16 mouse cellular contexts compared by ENCODE assay signal in the genomic region with DNA sequence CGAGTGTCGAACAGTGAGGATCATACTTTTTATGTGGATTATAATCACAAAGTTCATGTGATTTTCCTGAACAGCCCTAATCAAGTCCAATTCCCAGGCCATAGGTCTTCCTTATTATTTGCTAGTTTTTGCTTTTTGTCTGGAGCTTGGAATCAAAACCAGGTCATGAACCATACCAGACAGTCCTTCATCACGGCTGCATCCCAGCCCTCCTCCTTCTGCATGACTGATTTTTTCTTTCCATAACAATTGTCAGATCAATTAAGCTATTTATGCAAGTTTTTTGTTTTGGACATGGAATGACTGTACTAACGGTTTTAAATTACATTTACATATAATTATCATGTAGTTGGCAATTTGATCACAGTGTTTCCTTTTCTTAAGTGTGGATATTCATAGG.
"Had no signal": no experiment of that assay in that cellular context is flagged by ENCODE, and none has a peak within 500 bp of the region (broad histone marks: within the 10 kb centered on the region; RNA-seq: fewer than 3 reads in every experiment).

No protein-coding gene starts in this region.

- H3K27ac ChIP-seq: neural tube, embryonic 12.5 days; neural tube, embryonic 13.5 days; neural tube, embryonic 15.5 days; stomach, embryonic 15.5 days; stomach, postnatal 0 days had no signal

- H3K36me3 ChIP-seq: neural tube, embryonic 12.5 days; neural tube, embryonic 13.5 days; neural tube, embryonic 15.5 days; stomach, embryonic 15.5 days had no signal

- H3K4me1 ChIP-seq: neural tube, embryonic 12.5 days had no signal

- H3K4me2 ChIP-seq: neural tube, embryonic 12.5 days; neural tube, embryonic 13.5 days; neural tube, embryonic 15.5 days; stomach, embryonic 15.5 days had no signal

- H3K9me3 ChIP-seq: neural tube, embryonic 12.5 days; neural tube, embryonic 13.5 days; neural tube, embryonic 15.5 days; stomach, embryonic 15.5 days had no signal

- H3K9ac ChIP-seq: neural tube, embryonic 12.5 days; neural tube, embryonic 13.5 days; neural tube, embryonic 15.5 days; stomach, embryonic 15.5 days had no signal

- H3K4me3 ChIP-seq: neural tube, embryonic 12.5 days; neural tube, embryonic 13.5 days; neural tube, embryonic 15.5 days; stomach, embryonic 15.5 days had no signal

- DNase-seq: right cerebral cortex, adult 18-20 months; right cerebral cortex, postnatal 14 days; right cerebral cortex, postnatal 25 days; right cerebral cortex, postnatal 4 days; spleen, adult 18-20 months; thymus, adult 18-20 months; thymus, adult 2 months; thymus, postnatal 14 days; thymus, postnatal 25 days; thymus, postnatal 36 days; thymus, postnatal 4 days had no signal

- H3K27me3 ChIP-seq: neural tube, embryonic 12.5 days; neural tube, embryonic 13.5 days; neural tube, embryonic 15.5 days; stomach, embryonic 15.5 days had no signal
